Mouse (Mus musculus): Measurements from ENCODE around the gene Matn4. TPM values are rescaled to one million over a fixed set of nuclear protein-coding genes. Genes with fewer than 3 reads are reported as not detected.

The Matn4 gene
- total and polyA plus RNA-seq, 3 experiments = 0.26 to 0.70 (median 0.43) TPM

DNA sequence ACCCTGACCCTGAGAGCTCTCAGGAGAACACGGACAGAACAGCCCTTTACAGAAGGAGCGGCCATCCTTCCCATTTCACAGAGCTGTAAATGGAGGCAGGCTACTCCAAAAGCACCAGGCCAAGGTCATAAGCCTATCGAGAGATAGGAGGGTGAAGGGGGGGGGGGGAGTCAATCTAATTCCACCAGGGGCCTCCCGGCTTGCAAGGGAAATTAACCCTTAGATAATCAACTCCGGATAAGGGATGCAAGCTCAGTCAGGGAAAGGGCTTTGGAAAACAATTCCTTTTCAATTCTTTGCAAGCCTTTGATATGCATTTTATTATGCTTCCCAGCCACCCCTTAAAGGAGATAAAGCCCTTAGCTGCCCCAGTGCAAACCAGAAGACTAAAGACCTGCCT is 23.5 kb upstream of the Matn4 start:
- Histone ChIP-seq H3K4me1 (ENCODE audit: control insufficient read depth, insufficient read depth, low read length) (peaks cover 5% of the 10 kb centered on the region), H3K4me3 (no peak overlapping the region), H3K27ac (no peak overlapping the region), H3K27me3 (ENCODE audit: control insufficient read depth, insufficient read depth, low read length) (no peaks in the 10 kb centered on the region), H3K36me3 (ENCODE audit: control insufficient read depth, insufficient read depth, low read length) (no peaks in the 10 kb centered on the region), H3K79me2 (replicated peaks; ENCODE audit: control insufficient read depth, insufficient read depth, low read length) (no peaks in the 10 kb centered on the region), H3K9ac (ENCODE audit: low read depth, low read length) (no peak overlapping the region)
- TF ChIP-seq EP300 (IDR thresholded peaks at IDR 0.05; ENCODE audit: insufficient read depth, low read depth, low read length) (no peak), POLR2A (IDR thresholded peaks at IDR 0.05; ENCODE audit: insufficient read depth, low read depth, low read length) (no peak), CTCF (IDR thresholded peaks at IDR 0.05) (no peak)
- DNase-seq = no peak
- WGBS = 57% methylated on average over 5 of the region's 5 CpGs
- intact Hi-C loops (cut with DNase I) = no loop called here

DNA sequence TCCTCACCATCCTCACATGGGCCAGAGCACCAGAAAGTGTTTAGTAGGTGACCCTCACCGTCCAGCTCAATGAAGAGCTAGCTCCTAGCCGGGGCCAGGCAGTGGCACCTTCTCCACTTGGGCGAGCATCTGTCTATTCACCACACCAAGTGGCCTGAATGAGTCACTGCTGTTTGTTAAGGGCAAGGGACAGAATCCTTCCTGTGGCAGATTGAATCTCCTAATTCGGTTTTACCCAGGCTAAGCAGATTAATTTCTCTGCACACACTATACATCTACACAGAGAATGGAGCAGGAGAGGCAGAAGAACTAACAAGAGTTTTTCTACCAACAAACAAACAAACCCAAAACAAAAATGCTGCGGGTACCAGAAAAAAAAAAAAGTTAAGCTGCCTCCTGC is 22.0 kb upstream of the Matn4 start:
- H3K9ac ChIP-seq (ENCODE audit: low read depth, low read length) = no peak overlapping the region
- DNase-seq = no peak
- no peaks in the 10 kb centered on the region for H3K36me3 ChIP-seq (ENCODE audit: control insufficient read depth, insufficient read depth, low read length)
- H3K4me3 ChIP-seq = no peak overlapping the region
- no peaks in the 10 kb centered on the region for H3K79me2 ChIP-seq (replicated peaks; ENCODE audit: control insufficient read depth, insufficient read depth, low read length)
- 83% methylated on average over 5 of the region's 5 CpGs for WGBS
- no peaks in the 10 kb centered on the region for H3K4me1 ChIP-seq (ENCODE audit: control insufficient read depth, insufficient read depth, low read length)
- intact Hi-C loops (cut with DNase I) = no loop called here
- H3K27ac ChIP-seq = no peak overlapping the region
- H3K27me3 ChIP-seq (ENCODE audit: control insufficient read depth, insufficient read depth, low read length) = no peaks in the 10 kb centered on the region
- TF ChIP-seq POLR2A (IDR thresholded peaks at IDR 0.05; ENCODE audit: insufficient read depth, low read depth, low read length) = no peak
- no peak for TF ChIP-seq CTCF (IDR thresholded peaks at IDR 0.05)
- no peak for TF ChIP-seq EP300 (IDR thresholded peaks at IDR 0.05; ENCODE audit: insufficient read depth, low read depth, low read length)

DNA sequence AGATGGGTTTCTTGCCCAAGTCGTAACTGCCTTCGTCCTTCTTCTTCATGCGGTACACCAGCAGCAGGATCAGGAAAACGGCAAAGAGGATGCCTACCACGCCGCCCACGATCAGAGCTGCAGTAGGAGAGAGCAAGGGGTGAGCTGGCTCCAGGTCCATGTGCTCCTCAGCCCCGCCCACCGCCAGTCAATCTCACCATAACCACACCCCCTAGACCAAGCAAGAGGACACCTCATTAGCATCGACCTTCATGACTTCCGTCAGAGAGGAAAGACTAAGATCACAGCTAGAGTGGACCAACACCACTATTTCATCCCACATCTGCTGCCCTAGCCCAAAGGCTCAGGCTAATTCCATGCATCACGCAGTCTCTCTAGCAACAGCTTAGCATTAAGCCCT is 21.2 kb upstream of the Matn4 start:
- TF ChIP-seq POLR2A (IDR thresholded peaks at IDR 0.05; ENCODE audit: insufficient read depth, low read depth, low read length) = no peak
- no peak overlapping the region for H3K27ac ChIP-seq
- no peaks in the 10 kb centered on the region for H3K36me3 ChIP-seq (ENCODE audit: control insufficient read depth, insufficient read depth, low read length)
- no peak overlapping the region for H3K9ac ChIP-seq (ENCODE audit: low read depth, low read length)
- no peak overlapping the region for H3K4me3 ChIP-seq
- no peaks in the 10 kb centered on the region for H3K79me2 ChIP-seq (replicated peaks; ENCODE audit: control insufficient read depth, insufficient read depth, low read length)
- no peaks in the 10 kb centered on the region for H3K27me3 ChIP-seq (ENCODE audit: control insufficient read depth, insufficient read depth, low read length)
- no peak for DNase-seq
- no peaks in the 10 kb centered on the region for H3K4me1 ChIP-seq (ENCODE audit: control insufficient read depth, insufficient read depth, low read length)
- intact Hi-C loops (cut with DNase I) = no loop called here
- WGBS = 56% methylated on average over 12 of the region's 12 CpGs

DNA sequence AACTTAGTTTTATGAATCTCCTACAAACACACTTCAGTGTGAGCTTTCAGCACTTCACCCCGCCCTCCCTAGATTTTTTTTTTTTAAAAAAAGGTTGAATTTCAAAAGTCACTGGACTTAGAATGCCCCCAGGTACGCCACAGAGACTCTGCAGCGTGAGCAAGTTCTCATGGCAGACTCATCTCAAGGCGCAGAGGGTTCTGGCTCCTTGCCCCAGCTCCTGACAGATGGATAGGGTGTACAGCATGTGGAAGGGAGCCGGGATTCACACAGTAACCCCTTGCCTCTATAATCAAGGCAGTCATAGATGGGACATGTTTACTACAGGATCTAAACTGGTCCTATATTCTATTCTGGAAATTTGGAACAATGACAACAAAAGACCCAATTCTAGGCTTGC is 20.4 kb upstream of the Matn4 start:
- Histone ChIP-seq H3K27me3 (ENCODE audit: control insufficient read depth, insufficient read depth, low read length) (no peaks in the 10 kb centered on the region), H3K79me2 (replicated peaks; ENCODE audit: control insufficient read depth, insufficient read depth, low read length) (no peaks in the 10 kb centered on the region), H3K27ac (no peak overlapping the region), H3K4me1 (ENCODE audit: control insufficient read depth, insufficient read depth, low read length) (no peaks in the 10 kb centered on the region), H3K36me3 (ENCODE audit: control insufficient read depth, insufficient read depth, low read length) (no peaks in the 10 kb centered on the region), H3K9ac (ENCODE audit: low read depth, low read length) (no peak overlapping the region), H3K4me3 (no peak overlapping the region)
- intact Hi-C loops (cut with DNase I) = no loop called here
- TF ChIP-seq EP300 (IDR thresholded peaks at IDR 0.05; ENCODE audit: insufficient read depth, low read depth, low read length) = no peak
- no peak for TF ChIP-seq POLR2A (IDR thresholded peaks at IDR 0.05; ENCODE audit: insufficient read depth, low read depth, low read length)
- no peak for TF ChIP-seq CTCF (IDR thresholded peaks at IDR 0.05)
- DNase-seq = no peak
- WGBS = 84% methylated on average over 5 of the region's 5 CpGs

DNA sequence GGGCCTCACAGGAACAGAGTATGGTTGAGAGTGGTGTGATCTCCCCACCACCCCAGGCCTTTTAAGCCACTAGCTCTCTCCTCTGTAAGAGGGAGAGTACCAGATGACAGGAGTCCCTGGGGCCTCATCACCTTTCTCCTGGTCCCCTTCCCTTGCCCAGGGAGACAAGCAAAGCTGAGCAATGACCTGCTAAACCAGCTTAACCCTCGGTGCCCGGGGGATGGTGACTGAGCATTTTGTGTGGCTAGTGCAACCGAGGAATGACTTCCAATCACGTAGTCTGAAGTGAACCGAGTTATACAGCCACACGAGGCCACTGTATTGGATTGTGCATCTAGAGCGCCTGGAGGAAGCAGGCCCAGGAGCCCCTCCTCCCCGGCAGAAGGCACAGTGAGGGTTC is 19.4 kb upstream of the Matn4 start:
- Histone ChIP-seq H3K27me3 (ENCODE audit: control insufficient read depth, insufficient read depth, low read length) (no peaks in the 10 kb centered on the region), H3K4me3 (no peak overlapping the region), H3K27ac (no peak overlapping the region), H3K9ac (ENCODE audit: low read depth, low read length) (no peak overlapping the region), H3K4me1 (ENCODE audit: control insufficient read depth, insufficient read depth, low read length) (no peaks in the 10 kb centered on the region), H3K36me3 (ENCODE audit: control insufficient read depth, insufficient read depth, low read length) (no peaks in the 10 kb centered on the region), H3K79me2 (replicated peaks; ENCODE audit: control insufficient read depth, insufficient read depth, low read length) (no peaks in the 10 kb centered on the region)
- no peak for DNase-seq
- intact Hi-C loops (cut with DNase I) = no loop called here
- TF ChIP-seq CTCF (IDR thresholded peaks at IDR 0.05) = no peak
- no peak for TF ChIP-seq EP300 (IDR thresholded peaks at IDR 0.05; ENCODE audit: insufficient read depth, low read depth, low read length)
- no peak for TF ChIP-seq POLR2A (IDR thresholded peaks at IDR 0.05; ENCODE audit: insufficient read depth, low read depth, low read length)
- 91% methylated on average over 8 of the region's 8 CpGs for WGBS

DNA sequence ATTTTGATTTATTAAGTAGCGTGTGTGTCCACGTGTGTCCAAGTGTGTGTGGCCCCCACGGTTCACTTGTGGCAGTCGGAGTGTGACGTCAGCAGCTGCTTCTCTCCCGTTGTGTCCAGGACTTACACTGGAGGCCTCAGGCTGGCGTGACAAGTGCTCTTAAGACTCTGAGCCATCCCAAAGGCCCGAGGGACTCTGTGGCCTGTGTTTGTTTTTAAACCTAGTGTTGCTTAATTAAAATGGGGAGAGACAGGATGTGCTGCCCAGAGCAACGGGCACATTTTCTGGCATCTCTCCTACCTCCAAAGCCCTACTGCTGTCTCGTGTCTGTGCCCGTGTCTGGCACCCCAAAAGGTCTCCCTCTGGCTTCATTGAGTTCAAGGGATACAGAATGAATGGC is 18.5 kb upstream of the Matn4 start:
- Histone ChIP-seq H3K27me3 (ENCODE audit: control insufficient read depth, insufficient read depth, low read length) (no peaks in the 10 kb centered on the region), H3K9ac (ENCODE audit: low read depth, low read length) (no peak overlapping the region), H3K79me2 (replicated peaks; ENCODE audit: control insufficient read depth, insufficient read depth, low read length) (no peaks in the 10 kb centered on the region), H3K4me1 (ENCODE audit: control insufficient read depth, insufficient read depth, low read length) (no peaks in the 10 kb centered on the region), H3K4me3 (no peak overlapping the region), H3K27ac (no peak overlapping the region), H3K36me3 (ENCODE audit: control insufficient read depth, insufficient read depth, low read length) (no peaks in the 10 kb centered on the region)
- intact Hi-C loops (cut with DNase I) = no loop called here
- DNase-seq = no peak
- TF ChIP-seq CTCF (IDR thresholded peaks at IDR 0.05) = no peak
- TF ChIP-seq POLR2A (IDR thresholded peaks at IDR 0.05; ENCODE audit: insufficient read depth, low read depth, low read length) = no peak
- no peak for TF ChIP-seq EP300 (IDR thresholded peaks at IDR 0.05; ENCODE audit: insufficient read depth, low read depth, low read length)
- 86% methylated on average over 11 of the region's 11 CpGs for WGBS

All from heart, adult 2 months (tissue).